Mouse (Mus musculus): ENCODE measurements around the gene Zmym2. TPM values are rescaled to one million over a fixed set of nuclear protein-coding genes. Genes with fewer than 3 reads are reported as not detected.

Gene Zmym2
- polyA plus RNA-seq, 1 experiment from 2014 or later = 57.3 TPM

- Histone ChIP-seq H3K4me1 (no peaks in the 10 kb centered on the region), H3K9me3 (replicated peaks) (no peaks in the 10 kb centered on the region), H3K27ac (replicated peaks) (no peak overlapping the region), H3K36me3 (peaks cover 100% of the 10 kb centered on the region), H3K27me3 (ENCODE audit: low read depth, poor library complexity, severe bottlenecking) (no peaks in the 10 kb centered on the region), H3K4me3 (no peak overlapping the region)
- no peak for DNase-seq (ENCODE audit: low spot score)
Measured at GRCm38 (mm10) chr14:56954393-56954792, 67.9 kb downstream of the Zmym2 start.

GRCm38 (mm10) chr14:56963969-56964734 lies 77.7 kb downstream of the Zmym2 start:
- WGBS = 69% methylated on average over 2 of the region's 2 CpGs
- no peak for DNase-seq (ENCODE audit: low spot score)
- no peak overlapping the region for H3K4me3 ChIP-seq
- H3K4me1 ChIP-seq = no peaks in the 10 kb centered on the region
- H3K27ac ChIP-seq (replicated peaks) = no peak overlapping the region
- H3K36me3 ChIP-seq = peaks cover 47% of the 10 kb centered on the region
- H3K27me3 ChIP-seq (ENCODE audit: low read depth, poor library complexity, severe bottlenecking) = no peaks in the 10 kb centered on the region
- no peaks in the 10 kb centered on the region for H3K9me3 ChIP-seq (replicated peaks)

GRCm38 (mm10) chr14:56969653-56970052 lies 83.2 kb downstream of the Zmym2 start:
- 84% methylated on average over 8 of the region's 8 CpGs for WGBS
- Histone ChIP-seq H3K27me3 (ENCODE audit: low read depth, poor library complexity, severe bottlenecking) (no peaks in the 10 kb centered on the region), H3K4me1 (peaks cover 10% of the 10 kb centered on the region), H3K36me3 (no peaks in the 10 kb centered on the region), H3K27ac (replicated peaks) (0 out of 2 replicates have a peak overlapping the region, but pooled peaks have one; percentile 28), H3K9me3 (replicated peaks) (no peaks in the 10 kb centered on the region), H3K4me3 (no peak overlapping the region)
- DNase-seq (ENCODE audit: low spot score) = no peak

DNA sequence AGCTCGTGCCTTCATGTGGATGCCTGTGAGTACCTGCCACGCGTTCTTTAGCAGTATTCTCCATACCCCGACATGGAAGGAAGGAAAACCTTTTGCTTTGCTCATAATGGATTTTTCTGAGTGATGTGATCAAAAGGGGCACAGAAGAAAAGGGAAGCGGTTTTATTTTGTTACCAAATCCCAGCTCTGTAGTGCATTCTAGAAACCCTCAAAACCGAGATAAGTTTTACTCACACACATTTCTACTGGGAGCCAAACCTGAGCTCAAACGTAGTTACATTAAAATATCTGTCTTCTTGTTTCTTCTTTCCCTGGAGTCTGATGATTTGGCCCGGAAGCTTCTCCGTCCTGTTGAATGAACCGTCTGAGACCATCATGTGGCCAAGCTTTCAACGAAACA lies 83.7 kb downstream of the Zmym2 start:
- 84% methylated on average over 11 of the region's 11 CpGs for WGBS
- peaks cover 10% of the 10 kb centered on the region for H3K4me1 ChIP-seq

DNA sequence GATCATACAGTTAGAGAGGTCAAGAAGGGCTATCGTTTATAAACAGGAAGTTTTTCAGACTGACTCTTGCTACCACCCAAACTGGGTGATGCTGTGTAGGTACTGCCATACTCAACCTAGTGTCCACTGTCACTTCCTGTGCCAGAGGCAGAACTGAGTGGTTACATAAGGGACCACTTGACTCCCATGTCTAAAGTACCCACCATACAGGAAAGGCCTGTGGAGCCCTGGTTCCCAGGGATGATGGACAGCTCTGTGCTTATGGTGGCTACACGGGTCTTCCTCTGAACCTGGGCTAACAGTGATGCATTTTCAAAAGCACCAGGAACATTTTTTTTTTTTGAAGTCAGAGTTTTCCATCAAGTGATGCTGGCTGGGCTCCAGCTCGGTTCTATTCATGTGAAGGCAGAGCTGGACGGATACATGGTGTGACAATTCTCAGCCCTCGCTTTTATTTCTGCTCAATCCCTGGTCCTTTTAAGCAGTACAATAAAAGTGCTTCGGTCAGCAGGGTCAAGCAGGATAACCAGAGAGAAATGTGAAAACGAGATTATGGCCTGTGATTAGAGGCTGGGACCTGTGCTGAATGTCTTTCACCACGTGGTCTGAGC lies 91.7 kb downstream of the Zmym2 start:
- no peak overlapping the region for H3K27ac ChIP-seq (replicated peaks)
- no peak for DNase-seq (ENCODE audit: low spot score)
- no peaks in the 10 kb centered on the region for H3K27me3 ChIP-seq (ENCODE audit: low read depth, poor library complexity, severe bottlenecking)
- H3K4me3 ChIP-seq = no peak overlapping the region
- WGBS = 63% methylated on average over 8 of the region's 8 CpGs
- 0 out of 2 replicates have a peak, but pooled peaks cover 6% of the 10 kb centered on the region for H3K4me1 ChIP-seq
- H3K9me3 ChIP-seq (replicated peaks) = no peaks in the 10 kb centered on the region
- H3K36me3 ChIP-seq = no peaks in the 10 kb centered on the region

More for the DNA sequence above, 83.7 kb downstream of the Zmym2 start:
- no peak overlapping the region for H3K27ac ChIP-seq (replicated peaks)
- H3K36me3 ChIP-seq = no peaks in the 10 kb centered on the region
- no peak for DNase-seq (ENCODE audit: low spot score)
- H3K4me3 ChIP-seq = no peak overlapping the region
- no peaks in the 10 kb centered on the region for H3K9me3 ChIP-seq (replicated peaks)
- H3K27me3 ChIP-seq (ENCODE audit: low read depth, poor library complexity, severe bottlenecking) = no peaks in the 10 kb centered on the region

DNA sequence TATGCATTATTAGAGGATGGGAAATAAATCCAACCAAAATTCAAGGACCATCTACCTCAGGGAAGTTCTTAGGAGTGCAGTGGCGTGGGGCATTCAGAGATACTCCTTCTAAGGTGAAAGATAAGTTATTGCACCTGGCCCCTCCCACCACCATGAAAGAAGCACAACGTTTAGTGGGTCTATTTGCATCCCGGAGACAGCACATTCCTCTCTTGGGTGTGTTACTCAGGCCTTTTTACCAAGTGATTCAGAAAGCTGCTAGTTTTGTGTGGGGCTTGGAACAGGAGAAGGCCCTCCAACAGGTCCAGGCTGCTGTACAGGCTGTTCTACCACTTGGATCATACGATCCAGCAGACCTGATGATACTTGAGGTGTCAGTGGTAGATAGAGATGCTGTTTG lies 102.2 kb downstream of the Zmym2 start:
- Histone ChIP-seq H3K36me3 (no peaks in the 10 kb centered on the region), H3K9me3 (replicated peaks) (no peaks in the 10 kb centered on the region), H3K4me3 (no peak overlapping the region), H3K27ac (replicated peaks) (no peak overlapping the region), H3K27me3 (ENCODE audit: low read depth, poor library complexity, severe bottlenecking) (no peaks in the 10 kb centered on the region), H3K4me1 (no peaks in the 10 kb centered on the region)
- DNase-seq (ENCODE audit: low spot score) = no peak
- WGBS = 80% methylated on average over 4 of the region's 4 CpGs

Other genes with a start within 250 kb of the Zmym2 start
- 40.6 and 43.4 TPM in 2 replicates for gene Mphosph8, start 218.4 kb upstream of the Zmym2 start, polyA plus RNA-seq (2016; fragmentation: Nextera tagmentation; extraction: Ambion mirVana)
- 43.1 and 44.5 TPM in 2 replicates for gene Pspc1, start 108.3 kb upstream of the Zmym2 start, polyA plus RNA-seq (2016; fragmentation: Nextera tagmentation; extraction: Ambion mirVana)
- gene Zmym5, start 74.9 kb upstream of the Zmym2 start, polyA plus RNA-seq (2016; fragmentation: Nextera tagmentation; extraction: Ambion mirVana) = 24.8 and 26.6 TPM in 2 replicates
- 0.15 TPM in 1 of 2 replicates, not detected in the other for gene Gja3, start 171.4 kb downstream of the Zmym2 start, polyA plus RNA-seq (2016; fragmentation: Nextera tagmentation; extraction: Ambion mirVana)
- gene Gjb2, start 218.0 kb downstream of the Zmym2 start, polyA plus RNA-seq (2016; fragmentation: Nextera tagmentation; extraction: Ambion mirVana) = 0.70 and 3.4 TPM in 2 replicates
- not detected in 2 replicates for gene Gm4491, start 229.2 kb downstream of the Zmym2 start, polyA plus RNA-seq (2016; fragmentation: Nextera tagmentation; extraction: Ambion mirVana)
- 0.38 and 0.94 TPM in 2 replicates for gene Gjb6, start 247.0 kb downstream of the Zmym2 start, polyA plus RNA-seq (2016; fragmentation: Nextera tagmentation; extraction: Ambion mirVana)

Data from midbrain, embryonic 10.5 days (tissue).